ENCODE assay signal across 8 mouse cellular contexts in genomic region chr4:120282568-120283091, GRCm38 (mm10). TPM values are rescaled to one million over a fixed set of nuclear protein-coding genes. Genes with fewer than 3 reads are reported as not detected.
DNase-seq lines count a peak whose midpoint lies in the region; ATAC-seq and TF ChIP-seq lines count a peak whose summit lies in the region.

No protein-coding gene starts in this region.

- 1% methylated on average over 46 of the region's 47 CpGs for WGBS in heart, embryonic 12.5 days
- WGBS in liver, postnatal 0 days (ENCODE audit: insufficient replicate concordance), result under 1% methylated on average over 38 of the region's 47 CpGs

- peak overlapping the region; percentile 64 for H3K4me3 ChIP-seq in heart, embryonic 12.5 days
- H3K4me3 ChIP-seq in liver, postnatal 0 days (ENCODE audit: low read depth, low read length), result peak overlapping the region; percentile 45

- no peak for TF ChIP-seq CTCF in liver, postnatal 0 days (IDR thresholded peaks at IDR 0.05; ENCODE audit: low read depth)

- H3K9ac ChIP-seq in heart, embryonic 12.5 days, result peak overlapping the region; percentile 80
- H3K9ac ChIP-seq in liver, postnatal 0 days (replicated peaks), result peak overlapping the region; percentile 41; the same call in 1 of the 2 replicates

- H3K9me3 ChIP-seq in heart, embryonic 12.5 days (replicated peaks), result no peaks in the 10 kb centered on the region
- no peaks in the 10 kb centered on the region for H3K9me3 ChIP-seq in liver, postnatal 0 days (ENCODE audit: low read length)

- TF ChIP-seq EP300 in liver, postnatal 0 days (IDR thresholded peaks at IDR 0.05; ENCODE audit: low read depth), result no peak

- H3K27me3 ChIP-seq in heart, embryonic 12.5 days (replicated peaks), result peaks cover 89% of the 10 kb centered on the region
- peaks cover 68% of the 10 kb centered on the region for H3K27me3 ChIP-seq in liver, postnatal 0 days (ENCODE audit: insufficient read depth, low read length)

- ATAC-seq in heart, embryonic 12.5 days (ENCODE audit: insufficient number of reproducible peaks, low FRiP score), result no peak; the same call in 1 of the 2 replicates
- no peak for ATAC-seq in liver, postnatal 0 days

- peak; percentile 63 for DNase-seq in ovary, adult 18-20 months (ENCODE audit: low spot score)
- DNase-seq in ovary, postnatal 10 days (ENCODE audit: low spot score), result no peak
- peak; percentile 79 to 80 for DNase-seq in cerebellum, postnatal 14 days
- DNase-seq in kidney, postnatal 36 days, result peak; percentile 21 to 43
- DNase-seq in liver, postnatal 0 days, result peak; percentile 33
- DNase-seq in right cerebral cortex, postnatal 10 days (ENCODE audit: low spot score in 2 of 2), result peak; percentile 91 to 92
- no peak for DNase-seq in c-Kit-positive CD71-positive TER-119-positive erythroid progenitor cells, embryonic 14.5 days (ENCODE audit: low spot score)

- H3K27ac ChIP-seq in heart, embryonic 12.5 days (ENCODE audit: poor library complexity, severe bottlenecking), result no peak overlapping the region
- H3K27ac ChIP-seq in liver, postnatal 0 days (ENCODE audit: low read depth), result no peak overlapping the region

- H3K4me1 ChIP-seq in heart, embryonic 12.5 days (replicated peaks), result peaks cover 33% of the 10 kb centered on the region
- peaks cover 10% of the 10 kb centered on the region; the same call in 1 of the 2 replicates for H3K4me1 ChIP-seq in liver, postnatal 0 days (ENCODE audit: insufficient read depth)

- H3K4me2 ChIP-seq in heart, embryonic 12.5 days, result peak overlapping the region; percentile 99
- peak overlapping the region; percentile 79 for H3K4me2 ChIP-seq in liver, postnatal 0 days (ENCODE audit: low read depth, low read length)

- H3K36me3 ChIP-seq in heart, embryonic 12.5 days, result no peaks in the 10 kb centered on the region
- H3K36me3 ChIP-seq in liver, postnatal 0 days (replicated peaks; ENCODE audit: insufficient read depth, low read length), result no peaks in the 10 kb centered on the region

RNA-seq across cellular contexts. Expression of gene Foxo6, which starts 4.5 kb away (rescaled TPM):
- 0.06 and 0.08 TPM in 2 replicates for polyA plus RNA-seq in heart, embryonic 12.5 days (2016; fragmentation: Nextera tagmentation; extraction: Ambion mirVana)
- polyA plus RNA-seq in liver, postnatal 0 days (2015; fragmentation: Nextera tagmentation; extraction: Ambion mirVana), result not detected in 2 replicates

Comparison
In these comparisons a context has a peak if more than half of its experiments do, and no peak if none do; other contexts are left out.
1. DNase-seq: peak in ovary, adult 18-20 months (single experiment), cerebellum, postnatal 14 days (2 of 2), kidney, postnatal 36 days (2 of 2), liver, postnatal 0 days (single experiment) and right cerebral cortex, postnatal 10 days (2 of 2); none in ovary, postnatal 10 days (single experiment) and c-Kit-positive CD71-positive TER-119-positive erythroid progenitor cells, embryonic 14.5 days (single experiment).